In the genomic region with DNA sequence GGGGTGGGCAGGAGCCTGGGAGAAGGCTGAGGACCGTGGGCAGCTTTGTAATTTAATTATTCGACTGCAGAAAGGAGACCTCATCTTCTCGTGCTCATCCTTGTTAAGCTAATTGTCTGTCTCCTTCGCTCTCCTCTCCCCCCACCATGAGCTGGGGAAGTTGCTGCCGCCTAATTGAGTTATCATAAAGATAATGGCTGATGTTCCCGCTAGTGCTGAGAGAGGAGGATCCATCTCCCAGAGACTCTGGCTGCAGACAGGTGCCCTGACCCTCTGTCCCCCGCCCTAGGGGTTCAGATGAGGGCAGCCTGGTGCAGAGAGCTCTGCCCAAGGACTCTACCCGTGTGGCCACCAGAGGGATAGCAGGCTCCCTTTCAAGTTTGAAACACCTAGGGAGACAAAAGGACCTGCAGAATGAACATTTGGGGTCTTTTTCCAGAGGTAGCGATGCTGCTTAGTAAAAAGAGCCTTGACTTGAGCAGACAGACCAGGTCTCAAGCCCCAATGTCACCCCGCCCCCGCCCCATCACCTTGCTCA, we compare ENCODE assay signal across 17 mouse cellular contexts.
DNase-seq lines count a peak whose midpoint lies in the region; ATAC-seq lines count a peak whose summit lies in the region.
"Had no signal": no experiment of that assay in that cellular context is flagged by ENCODE, and none has a peak within 500 bp of the region (broad histone marks: within the 10 kb centered on the region; RNA-seq: fewer than 3 reads in every experiment).

No protein-coding gene starts in this region.

- peaks cover 53% of the 10 kb centered on the region for H3K4me1 ChIP-seq in hindbrain, embryonic 13.5 days (replicated peaks)
- peaks cover 21% of the 10 kb centered on the region for H3K4me1 ChIP-seq in hindbrain, embryonic 12.5 days
- peaks cover 17% of the 10 kb centered on the region for H3K4me1 ChIP-seq in midbrain, embryonic 14.5 days (ENCODE audit: control insufficient read depth, insufficient read depth, low read length)

- H3K9me3 ChIP-seq in hindbrain, embryonic 13.5 days, result no peaks in the 10 kb centered on the region
- no peaks in the 10 kb centered on the region for H3K9me3 ChIP-seq in hindbrain, embryonic 12.5 days (replicated peaks)
- no peaks in the 10 kb centered on the region for H3K9me3 ChIP-seq in midbrain, embryonic 14.5 days (ENCODE audit: control insufficient read depth, low read length)
- H3K9me3 ChIP-seq: embryonic facial prominence, embryonic 15.5 days; heart, embryonic 12.5 days had no signal

- ATAC-seq in hindbrain, embryonic 13.5 days (ENCODE audit: low FRiP score), result no peak
- ATAC-seq in hindbrain, embryonic 12.5 days (ENCODE audit: low FRiP score), result no peak
- no peak for ATAC-seq in midbrain, embryonic 14.5 days (ENCODE audit: low FRiP score, low TSS enrichment)

- peak; percentile 14 for DNase-seq in thymus, postnatal 4 days
- no peak for DNase-seq in thymus, postnatal 0 days (ENCODE audit: low spot score)
- DNase-seq in midbrain, embryonic 14.5 days, result no peak
- DNase-seq in B cell, adult 2 months, result no peak
- no peak for DNase-seq in lung, postnatal 25 days (ENCODE audit: low spot score)
- DNase-seq in spleen, adult 18-20 months, result no peak
- DNase-seq: adrenal gland, postnatal 36 days; embryo, embryonic 11 days; gastrocnemius, adult 2 months; kidney, adult 8-10 months; layer of hippocampus, postnatal 36 days; left cerebral cortex, postnatal 4 days; lung, adult 2 months had no signal

- H3K36me3 ChIP-seq in hindbrain, embryonic 13.5 days, result 0 out of 2 replicates have a peak, but pooled peaks cover 8% of the 10 kb centered on the region
- H3K36me3 ChIP-seq in hindbrain, embryonic 12.5 days, result no peaks in the 10 kb centered on the region
- H3K36me3 ChIP-seq in midbrain, embryonic 14.5 days (ENCODE audit: control insufficient read depth, insufficient read depth, low read length), result no peaks in the 10 kb centered on the region; the same call in 1 of the 2 replicates
- H3K36me3 ChIP-seq: embryonic facial prominence, embryonic 15.5 days; heart, embryonic 12.5 days had no signal

- H3K9ac ChIP-seq in hindbrain, embryonic 13.5 days, result no peak overlapping the region
- no peak overlapping the region for H3K9ac ChIP-seq in hindbrain, embryonic 12.5 days
- no peak overlapping the region for H3K9ac ChIP-seq in midbrain, embryonic 14.5 days (replicated peaks; ENCODE audit: low read length)
- H3K9ac ChIP-seq: embryonic facial prominence, embryonic 15.5 days; heart, embryonic 12.5 days had no signal

- H3K27me3 ChIP-seq in hindbrain, embryonic 13.5 days, result 0 out of 2 replicates have a peak, but pooled peaks cover 2% of the 10 kb centered on the region
- no peaks in the 10 kb centered on the region for H3K27me3 ChIP-seq in hindbrain, embryonic 12.5 days
- no peaks in the 10 kb centered on the region for H3K27me3 ChIP-seq in midbrain, embryonic 14.5 days (ENCODE audit: control insufficient read depth, insufficient read depth, low read length)
- H3K27me3 ChIP-seq: embryonic facial prominence, embryonic 15.5 days had no signal

- peak overlapping the region; percentile 67 for H3K27ac ChIP-seq in hindbrain, embryonic 13.5 days
- no peak overlapping the region for H3K27ac ChIP-seq in hindbrain, embryonic 12.5 days
- H3K27ac ChIP-seq in midbrain, embryonic 14.5 days (replicated peaks; ENCODE audit: low read depth, low read length), result peak overlapping the region; percentile 22; the same call in 1 of the 2 replicates
- H3K27ac ChIP-seq: embryonic facial prominence, embryonic 15.5 days; gastrocnemius, adult 2 months had no signal

- H3K4me3 ChIP-seq in hindbrain, embryonic 13.5 days, result no peak overlapping the region
- H3K4me3 ChIP-seq in hindbrain, embryonic 12.5 days, result no peak overlapping the region
- H3K4me3 ChIP-seq in midbrain, embryonic 14.5 days (replicated peaks; ENCODE audit: low read depth, low read length), result no peak overlapping the region
- H3K4me3 ChIP-seq: embryonic facial prominence, embryonic 15.5 days; gastrocnemius, adult 2 months; heart, embryonic 12.5 days had no signal

- WGBS in hindbrain, embryonic 13.5 days, result 42% methylated on average over 11 of the region's 11 CpGs
- WGBS in hindbrain, embryonic 12.5 days, result 45% methylated on average over 11 of the region's 11 CpGs
- 46% methylated on average over 11 of the region's 11 CpGs for WGBS in midbrain, embryonic 14.5 days

- no peak overlapping the region for H3K4me2 ChIP-seq in hindbrain, embryonic 13.5 days
- no peak overlapping the region for H3K4me2 ChIP-seq in hindbrain, embryonic 12.5 days (replicated peaks)
- H3K4me2 ChIP-seq in midbrain, embryonic 14.5 days (ENCODE audit: low read length), result no peak overlapping the region
- H3K4me2 ChIP-seq: embryonic facial prominence, embryonic 15.5 days; heart, embryonic 12.5 days had no signal
